Mouse (Mus musculus) cortical plate, adult 2 months (tissue): ENCODE data around the gene Ric3.

Experiments used
- CTCF ChIP-seq: fragments of 200-500 bp; IDR thresholded peaks from 2 replicates; pipeline ENCODE4 v1.5.1; 2011; ENCODE audit warnings: mild to moderate bottlenecking, control low read depth, low read length; ENCODE audit not compliant: insufficient read depth; ENCODE audit errors: extremely low read depth
- POLR2A ChIP-seq: fragments of 200-500 bp; IDR thresholded peaks from 2 replicates; pipeline ENCODE4 v1.6.1; 2011; ENCODE audit warnings: mild to moderate bottlenecking, low read length, control low read depth; ENCODE audit not compliant: insufficient read depth; ENCODE audit errors: extremely low read depth

DNA sequence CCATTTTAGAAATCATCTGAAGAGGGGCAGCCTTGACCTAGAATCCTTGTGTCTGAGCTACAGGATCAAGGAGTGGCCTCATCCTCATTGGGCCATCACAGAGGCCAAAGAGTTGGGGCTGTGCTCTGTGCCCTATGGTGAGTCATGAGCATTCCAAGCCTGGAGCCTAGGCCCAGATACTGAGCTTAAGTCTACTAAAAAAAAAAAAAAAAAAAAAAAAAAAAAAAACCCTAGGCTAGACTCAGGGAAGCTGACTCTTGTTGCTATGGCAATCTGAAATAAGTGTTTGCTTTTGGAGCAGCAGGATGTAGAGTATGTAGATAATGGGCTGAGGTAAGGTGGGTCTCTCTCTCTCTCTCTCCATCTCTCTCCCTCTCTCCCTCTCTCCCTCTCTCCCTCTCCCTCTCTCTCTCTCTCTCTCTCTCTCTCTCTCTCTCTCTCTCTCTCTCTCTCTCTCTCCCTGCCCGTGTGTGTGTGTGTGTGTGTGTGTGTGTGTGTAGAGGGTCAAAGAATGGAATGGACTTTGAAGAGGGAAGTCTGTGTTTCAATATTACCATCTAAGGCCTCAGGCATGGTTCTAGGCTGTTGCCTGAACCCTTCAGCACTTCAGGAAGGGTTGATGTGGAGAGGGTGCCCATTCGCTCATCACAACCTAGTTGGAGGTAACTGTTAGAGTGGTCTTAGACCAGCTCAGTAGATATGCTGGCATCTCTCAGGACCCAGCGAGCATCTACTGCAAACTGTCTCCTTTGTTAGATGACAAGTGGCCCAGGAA lies 97.0 kb downstream of the Ric3 start:
- no peak for TF ChIP-seq CTCF
- TF ChIP-seq POLR2A: no peak
